Mouse (Mus musculus): ENCODE results near the gene Abr. TPM values are rescaled to one million over a fixed set of nuclear protein-coding genes. Genes with fewer than 3 reads are reported as not detected.

Abr gene
- polyA plus RNA-seq, 1 experiment from 2014 or later: 32.3 TPM

DNA sequence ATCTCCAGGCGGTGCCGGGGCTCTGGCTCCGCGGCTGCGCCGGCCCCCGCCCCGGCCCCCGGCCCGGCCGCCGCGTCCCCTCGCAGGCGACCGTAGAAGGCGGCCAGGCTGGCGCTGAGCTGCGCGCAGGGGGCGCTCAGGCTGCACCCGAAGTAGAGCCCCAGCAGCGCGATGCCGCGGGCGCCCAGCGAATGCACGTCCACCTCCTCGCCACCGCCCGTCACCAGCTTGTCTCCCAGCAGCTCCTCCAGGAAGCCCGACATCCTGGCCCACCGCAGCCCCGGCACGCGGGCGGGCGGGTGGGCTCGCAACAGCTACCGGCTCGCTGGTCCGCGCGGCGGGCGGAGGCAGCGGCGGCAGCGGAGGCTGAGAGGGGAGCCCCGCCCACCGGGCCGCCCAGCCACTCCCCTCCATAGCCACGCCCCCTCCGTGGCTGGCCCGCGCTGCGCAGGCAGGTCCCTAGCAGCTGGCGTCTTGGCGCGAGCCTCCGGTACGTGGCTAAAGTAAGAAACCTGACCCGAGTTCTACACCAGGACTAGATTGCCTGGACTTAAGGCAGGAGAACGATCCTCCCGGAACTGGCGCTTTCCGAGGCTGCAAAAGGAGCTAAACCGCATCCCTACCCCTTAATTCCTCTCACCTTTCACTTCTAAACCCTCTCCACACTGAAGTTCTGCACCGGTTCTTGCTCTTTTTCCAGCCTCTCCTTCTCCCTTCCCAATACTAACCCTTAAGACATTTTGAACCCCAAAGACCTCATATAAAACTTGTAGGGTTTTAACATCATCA is 223.1 kb downstream of the Abr start, which contains the start of gene Nxn:
Gene Nxn (minus strand): TSS at position 343 of the 789 bp plus-strand sequence.
- H3K4me1 ChIP-seq (replicated peaks; ENCODE audit: control insufficient read depth, insufficient read depth, low read length): no peaks in the 10 kb centered on the region
- H3K4me2 ChIP-seq (replicated peaks; ENCODE audit: low read depth): peak within 1 kb of the TSS; percentile 93
- H3K27ac ChIP-seq (ENCODE audit: low read depth, low read length): peak within 1 kb of the TSS; percentile 15; the same call in 1 of the 2 replicates
- peak within 1 kb of the TSS; percentile 63 for H3K4me3 ChIP-seq (ENCODE audit: low read depth, low read length)
- H3K36me3 ChIP-seq (ENCODE audit: control insufficient read depth, insufficient read depth): no peaks in the 10 kb centered on the region
- WGBS: 0% methylated on average over 34 of the region's 70 CpGs
- H3K9me3 ChIP-seq (ENCODE audit: control insufficient read depth): no peaks in the 10 kb centered on the region
- peak; percentile 51 for TF ChIP-seq CTCF (IDR thresholded peaks at IDR 0.05; ENCODE audit: low read depth)
- H3K27me3 ChIP-seq (replicated peaks; ENCODE audit: control insufficient read depth, insufficient read depth, low read length): no peaks in the 10 kb centered on the region
- H3K9ac ChIP-seq (ENCODE audit: low read depth, low read length): peak within 1 kb of the TSS; percentile 63
- ATAC-seq: peak; percentile 88

DNA sequence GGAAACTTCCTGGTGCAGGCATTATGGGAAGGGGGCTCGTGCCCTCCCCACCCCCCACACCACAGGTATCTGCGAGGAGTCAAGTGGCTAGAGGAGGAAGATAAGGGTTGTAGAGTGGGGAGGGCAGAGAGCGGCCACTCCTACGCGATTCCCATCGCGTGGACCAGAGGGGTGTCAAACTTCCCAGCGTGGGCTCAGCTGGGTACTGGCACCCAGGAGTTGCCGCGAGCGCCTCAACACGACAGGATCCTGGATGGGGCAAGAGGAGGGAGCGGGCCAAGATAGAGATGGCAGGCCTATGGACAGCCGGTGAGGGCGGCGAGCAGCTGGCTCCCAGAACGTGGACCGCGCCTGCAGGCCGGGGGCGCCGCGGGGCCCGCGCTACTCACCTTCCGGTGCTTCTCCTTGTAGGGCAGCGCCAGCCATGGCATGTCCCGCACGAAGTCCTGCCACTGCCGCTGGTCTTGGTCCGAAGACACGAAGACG is 223.8 kb downstream of the Abr start:
- H3K4me1 ChIP-seq (replicated peaks; ENCODE audit: control insufficient read depth, insufficient read depth, low read length): no peaks in the 10 kb centered on the region
- 0% methylated on average over 24 of the region's 33 CpGs for WGBS
- H3K9ac ChIP-seq (ENCODE audit: low read depth, low read length): peak overlapping the region; percentile 63
- H3K27ac ChIP-seq (ENCODE audit: low read depth, low read length): peak overlapping the region; percentile 15; the same call in 1 of the 2 replicates
- peak overlapping the region; percentile 93 for H3K4me2 ChIP-seq (replicated peaks; ENCODE audit: low read depth)
- H3K9me3 ChIP-seq (ENCODE audit: control insufficient read depth): no peaks in the 10 kb centered on the region
- H3K4me3 ChIP-seq (ENCODE audit: low read depth, low read length): peak overlapping the region; percentile 63
- H3K27me3 ChIP-seq (replicated peaks; ENCODE audit: control insufficient read depth, insufficient read depth, low read length): no peaks in the 10 kb centered on the region
- H3K36me3 ChIP-seq (ENCODE audit: control insufficient read depth, insufficient read depth): no peaks in the 10 kb centered on the region
- no peak for TF ChIP-seq CTCF (IDR thresholded peaks at IDR 0.05; ENCODE audit: low read depth)
- ATAC-seq: peak; percentile 50

DNA sequence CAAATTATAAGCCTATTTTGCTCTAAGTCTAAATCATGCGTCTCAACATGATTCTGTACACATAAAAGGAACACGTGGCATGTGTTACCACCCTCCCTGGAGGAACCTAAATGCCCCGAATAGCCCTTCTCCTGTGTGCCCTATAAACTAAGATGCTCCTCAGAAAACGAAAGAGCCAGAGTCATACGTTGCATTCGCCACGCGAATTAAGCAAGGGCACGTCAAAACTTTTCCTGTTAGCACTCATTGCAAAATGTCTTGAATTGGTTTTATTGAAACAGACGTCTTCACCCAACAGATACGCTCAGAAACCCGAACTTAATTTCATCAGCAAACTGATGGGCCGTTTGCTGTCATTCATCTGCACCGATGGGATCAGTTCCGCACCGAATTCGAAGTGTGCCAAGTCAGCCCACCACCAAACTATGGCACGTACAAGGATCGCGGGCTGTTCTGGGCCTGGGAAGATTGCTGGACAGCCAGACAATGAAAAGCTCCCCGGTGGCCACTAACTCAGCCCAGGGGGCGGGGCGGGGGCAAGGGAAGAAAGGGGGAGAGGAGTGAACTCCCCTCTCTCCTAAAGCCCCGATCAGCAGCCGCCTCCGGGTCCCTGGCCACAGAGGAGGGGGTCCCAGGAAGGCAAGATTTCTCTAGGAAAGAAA is 224.3 kb downstream of the Abr start:
- TF ChIP-seq CTCF (IDR thresholded peaks at IDR 0.05; ENCODE audit: low read depth): no peak
- peak overlapping the region; percentile 63 for H3K4me3 ChIP-seq (ENCODE audit: low read depth, low read length)
- peak overlapping the region; percentile 63 for H3K9ac ChIP-seq (ENCODE audit: low read depth, low read length)
- 3% methylated on average over 26 of the region's 26 CpGs for WGBS
- no peak for ATAC-seq
- H3K9me3 ChIP-seq (ENCODE audit: control insufficient read depth): no peaks in the 10 kb centered on the region
- H3K4me1 ChIP-seq (replicated peaks; ENCODE audit: control insufficient read depth, insufficient read depth, low read length): no peaks in the 10 kb centered on the region
- peak overlapping the region; percentile 15; the same call in 1 of the 2 replicates for H3K27ac ChIP-seq (ENCODE audit: low read depth, low read length)
- peak overlapping the region; percentile 93 for H3K4me2 ChIP-seq (replicated peaks; ENCODE audit: low read depth)
- H3K27me3 ChIP-seq (replicated peaks; ENCODE audit: control insufficient read depth, insufficient read depth, low read length): no peaks in the 10 kb centered on the region
- H3K36me3 ChIP-seq (ENCODE audit: control insufficient read depth, insufficient read depth): no peaks in the 10 kb centered on the region

- Histone ChIP-seq H3K9ac (ENCODE audit: low read depth, low read length) (no peak overlapping the region), H3K4me1 (replicated peaks; ENCODE audit: control insufficient read depth, insufficient read depth, low read length) (no peaks in the 10 kb centered on the region), H3K27ac (ENCODE audit: low read depth, low read length) (no peak overlapping the region), H3K4me2 (replicated peaks; ENCODE audit: low read depth) (no peak overlapping the region), H3K4me3 (ENCODE audit: low read depth, low read length) (no peak overlapping the region), H3K9me3 (ENCODE audit: control insufficient read depth) (no peaks in the 10 kb centered on the region), H3K36me3 (ENCODE audit: control insufficient read depth, insufficient read depth) (no peaks in the 10 kb centered on the region), H3K27me3 (replicated peaks; ENCODE audit: control insufficient read depth, insufficient read depth, low read length) (no peaks in the 10 kb centered on the region)
- 64% methylated on average over 11 of the region's 11 CpGs for WGBS
- no peak for TF ChIP-seq CTCF (IDR thresholded peaks at IDR 0.05; ENCODE audit: low read depth)
- 0 out of 2 replicates have a peak, but pooled peaks have one; percentile 22 for ATAC-seq
Measured at GRCm38 (mm10) chr11:76392996-76393395, 229.1 kb downstream of the Abr start.

DNA sequence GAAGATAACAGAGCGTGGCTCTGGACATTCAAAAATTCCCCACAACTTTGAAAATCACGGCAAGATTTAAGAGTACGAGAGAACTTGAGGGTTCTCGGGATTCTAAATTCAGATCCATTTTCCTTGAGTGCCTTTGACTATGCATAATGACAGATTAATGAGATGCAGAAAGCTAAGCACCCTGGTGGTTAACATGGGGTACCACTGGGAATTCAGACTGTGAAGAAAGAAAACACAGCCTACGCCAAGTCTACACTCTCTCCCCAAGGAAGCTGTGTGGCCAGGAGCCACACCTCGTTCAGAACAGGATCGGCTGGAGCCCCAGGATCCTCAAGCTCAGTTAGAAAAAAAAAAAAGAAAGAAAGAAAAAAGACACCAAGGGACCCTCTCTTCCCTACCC is 229.6 kb downstream of the Abr start:
- Histone ChIP-seq H3K27ac (ENCODE audit: low read depth, low read length) (no peak overlapping the region), H3K9ac (ENCODE audit: low read depth, low read length) (no peak overlapping the region), H3K4me2 (replicated peaks; ENCODE audit: low read depth) (no peak overlapping the region), H3K27me3 (replicated peaks; ENCODE audit: control insufficient read depth, insufficient read depth, low read length) (no peaks in the 10 kb centered on the region), H3K36me3 (ENCODE audit: control insufficient read depth, insufficient read depth) (no peaks in the 10 kb centered on the region), H3K9me3 (ENCODE audit: control insufficient read depth) (no peaks in the 10 kb centered on the region), H3K4me1 (replicated peaks; ENCODE audit: control insufficient read depth, insufficient read depth, low read length) (no peaks in the 10 kb centered on the region), H3K4me3 (ENCODE audit: low read depth, low read length) (no peak overlapping the region)
- no peak for ATAC-seq
- WGBS: 84% methylated on average over 7 of the region's 7 CpGs
- no peak for TF ChIP-seq CTCF (IDR thresholded peaks at IDR 0.05; ENCODE audit: low read depth)

GRCm38 (mm10) chr11:76388711-76389110 is 233.4 kb downstream of the Abr start:
- no peaks in the 10 kb centered on the region for H3K36me3 ChIP-seq (ENCODE audit: control insufficient read depth, insufficient read depth)
- no peaks in the 10 kb centered on the region for H3K27me3 ChIP-seq (replicated peaks; ENCODE audit: control insufficient read depth, insufficient read depth, low read length)
- TF ChIP-seq CTCF (IDR thresholded peaks at IDR 0.05; ENCODE audit: low read depth): no peak
- H3K27ac ChIP-seq (ENCODE audit: low read depth, low read length): no peak overlapping the region
- no peaks in the 10 kb centered on the region for H3K4me1 ChIP-seq (replicated peaks; ENCODE audit: control insufficient read depth, insufficient read depth, low read length)
- no peak overlapping the region for H3K4me3 ChIP-seq (ENCODE audit: low read depth, low read length)
- no peak overlapping the region for H3K9ac ChIP-seq (ENCODE audit: low read depth, low read length)
- ATAC-seq: no peak
- H3K4me2 ChIP-seq (replicated peaks; ENCODE audit: low read depth): peak overlapping the region; percentile 41; the same call in 1 of the 2 replicates
- no peaks in the 10 kb centered on the region for H3K9me3 ChIP-seq (ENCODE audit: control insufficient read depth)
- 36% methylated on average over 7 of the region's 7 CpGs for WGBS
